Mouse (Mus musculus): ENCODE measurements around the gene Cuedc2. TPM values are rescaled to one million over a fixed set of nuclear protein-coding genes. Genes with fewer than 3 reads are reported as not detected.
A peak's percentile ranks its signal among the peaks of the same experiment; 100 is the strongest.

Gene Cuedc2
- polyA plus RNA-seq, 1 experiment from 2014 or later = 347 TPM

MicroRNAs within 50 kb of the gene (microRNA counts, 519-probe panel; counts per million panel counts)
- microRNA mmu-miR-146b = 2,550 counts per million, percentile 41 among the panel's probes with 10 or more counts

Small RNA genes within 50 kb of the gene (microRNA-seq; reads per million reads assigned to microRNA genes)
- gene Mir146b = 2.0 reads per million

Other genes with a start within 250 kb of the Cuedc2 start
- gene Elovl3, start 206.8 kb downstream of the Cuedc2 start, polyA plus RNA-seq (2015; fragmentation: Nextera tagmentation; extraction: Ambion mirVana) = 0.08 TPM in 1 of 2 replicates, not detected in the other
- 0.30 and 0.39 TPM in 2 replicates for gene Pitx3, start 190.4 kb downstream of the Cuedc2 start, polyA plus RNA-seq (2015; fragmentation: Nextera tagmentation; extraction: Ambion mirVana)
- 71.1 and 81.0 TPM in 2 replicates for gene Gbf1, start 186.2 kb downstream of the Cuedc2 start, polyA plus RNA-seq (2015; fragmentation: Nextera tagmentation; extraction: Ambion mirVana)
- 2.8 and 3.3 TPM in 2 replicates for gene Nfkb2, start 34.4 kb downstream of the Cuedc2 start, polyA plus RNA-seq (2015; fragmentation: Nextera tagmentation; extraction: Ambion mirVana)
- gene Psd, start 11.5 kb downstream of the Cuedc2 start, polyA plus RNA-seq (2015; fragmentation: Nextera tagmentation; extraction: Ambion mirVana) = 119 and 145 TPM in 2 replicates
- gene Fbxl15, start 10.5 kb downstream of the Cuedc2 start, polyA plus RNA-seq (2015; fragmentation: Nextera tagmentation; extraction: Ambion mirVana) = 47.1 and 51.8 TPM in 2 replicates
- 12.3 and 12.5 TPM in 2 replicates for gene Mfsd13a, start 2.4 kb upstream of the Cuedc2 start, polyA plus RNA-seq (2015; fragmentation: Nextera tagmentation; extraction: Ambion mirVana)
- 2.0 and 2.3 TPM in 2 replicates for gene 2310034G01Rik, start 11.6 kb upstream of the Cuedc2 start, polyA plus RNA-seq (2015; fragmentation: Nextera tagmentation; extraction: Ambion mirVana)
- 329 and 338 TPM in 2 replicates for gene Actr1a, start 57.0 kb upstream of the Cuedc2 start, polyA plus RNA-seq (2015; fragmentation: Nextera tagmentation; extraction: Ambion mirVana)
- gene Sufu, start 58.2 kb upstream of the Cuedc2 start, polyA plus RNA-seq (2015; fragmentation: Nextera tagmentation; extraction: Ambion mirVana) = 23.4 and 24.7 TPM in 2 replicates
- gene Trim8, start 163.0 kb upstream of the Cuedc2 start, polyA plus RNA-seq (2015; fragmentation: Nextera tagmentation; extraction: Ambion mirVana) = 27.8 and 31.9 TPM in 2 replicates
- gene Arl3, start 234.5 kb upstream of the Cuedc2 start, polyA plus RNA-seq (2015; fragmentation: Nextera tagmentation; extraction: Ambion mirVana) = 208 and 221 TPM in 2 replicates
- gene Sfxn2, start 234.7 kb upstream of the Cuedc2 start, polyA plus RNA-seq (2015; fragmentation: Nextera tagmentation; extraction: Ambion mirVana) = 10.2 and 11.3 TPM in 2 replicates

All from hindbrain, embryonic 15.5 days (tissue).